ENCODE assay signal across 11 mouse cellular contexts in genomic region chr10:66901873-66902272, GRCm38 (mm10).
DNase-seq lines count a peak whose midpoint lies in the region; ATAC-seq and TF ChIP-seq lines count a peak whose summit lies in the region.
"Had no signal": no experiment of that assay in that cellular context is flagged by ENCODE, and none has a peak within 500 bp of the region (broad histone marks: within the 10 kb centered on the region; RNA-seq: fewer than 3 reads in every experiment).

No protein-coding gene starts in this region.

- no peak overlapping the region for H3K27ac ChIP-seq in left cerebral cortex, adult 2 months
- no peak overlapping the region for H3K27ac ChIP-seq in forebrain, embryonic 15.5 days (replicated peaks)
- H3K27ac ChIP-seq in limb, embryonic 12.5 days, result no peak overlapping the region
- H3K27ac ChIP-seq in neural tube, embryonic 14.5 days (ENCODE audit: low read depth, low read length), result no peak overlapping the region

- H3K4me2 ChIP-seq in forebrain, embryonic 15.5 days (replicated peaks), result peak overlapping the region; percentile 45
- H3K4me2 ChIP-seq in limb, embryonic 12.5 days, result peak overlapping the region; percentile 54
- H3K4me2 ChIP-seq in neural tube, embryonic 14.5 days (ENCODE audit: low read depth, low read length), result peak overlapping the region; percentile 45

- H3K27me3 ChIP-seq in forebrain, embryonic 15.5 days, result no peaks in the 10 kb centered on the region
- peaks cover 4% of the 10 kb centered on the region for H3K27me3 ChIP-seq in limb, embryonic 12.5 days
- no peaks in the 10 kb centered on the region for H3K27me3 ChIP-seq in neural tube, embryonic 14.5 days (ENCODE audit: control insufficient read depth, insufficient read depth, low read length)

- no peak for TF ChIP-seq CTCF in left cerebral cortex, adult 2 months (IDR thresholded peaks at IDR 0.05)

- ATAC-seq in forebrain, embryonic 15.5 days (replicated peaks), result peak; percentile 36; the same call in 1 of the 2 replicates
- no peak for ATAC-seq in limb, embryonic 12.5 days (ENCODE audit: insufficient number of reproducible peaks, insufficient read depth, low FRiP score, low TSS enrichment, low read depth)
- peak; percentile 59 for ATAC-seq in neural tube, embryonic 14.5 days (ENCODE audit: low read depth)

- H3K4me1 ChIP-seq in forebrain, embryonic 15.5 days, result peaks cover 30% of the 10 kb centered on the region
- peaks cover 18% of the 10 kb centered on the region for H3K4me1 ChIP-seq in limb, embryonic 12.5 days (replicated peaks)
- peaks cover 9% of the 10 kb centered on the region for H3K4me1 ChIP-seq in neural tube, embryonic 14.5 days (ENCODE audit: control insufficient read depth, insufficient read depth, low read length)

- H3K9ac ChIP-seq in forebrain, embryonic 15.5 days (replicated peaks), result 0 out of 2 replicates have a peak overlapping the region, but pooled peaks have one; percentile 3
- H3K9ac ChIP-seq in limb, embryonic 12.5 days (replicated peaks), result 0 out of 2 replicates have a peak overlapping the region, but pooled peaks have one; percentile 27
- H3K9ac ChIP-seq in neural tube, embryonic 14.5 days (replicated peaks; ENCODE audit: low read depth, low read length), result peak overlapping the region; percentile 28; the same call in 1 of the 2 replicates

- DNase-seq in left cerebral cortex, adult 2 months (ENCODE audit: extremely low spot score in 1 of 2, low spot score in 2 of 2), result no peak
- DNase-seq in left cerebral cortex, adult 8-10 months (ENCODE audit: low spot score in 2 of 2), result no peak
- DNase-seq in thymus, postnatal 0 days (ENCODE audit: low spot score), result no peak
- no peak for DNase-seq in urinary bladder, postnatal 14 days (ENCODE audit: low spot score)
- no peak for DNase-seq in gastrocnemius, postnatal 10 days
- DNase-seq: kidney, adult 18-20 months; thymus, postnatal 25 days had no signal

- no peaks in the 10 kb centered on the region for H3K36me3 ChIP-seq in forebrain, embryonic 15.5 days
- H3K36me3 ChIP-seq in limb, embryonic 12.5 days, result no peaks in the 10 kb centered on the region
- no peaks in the 10 kb centered on the region for H3K36me3 ChIP-seq in neural tube, embryonic 14.5 days (ENCODE audit: control insufficient read depth, insufficient read depth, low read length)

- no peaks in the 10 kb centered on the region for H3K9me3 ChIP-seq in forebrain, embryonic 15.5 days
- no peaks in the 10 kb centered on the region for H3K9me3 ChIP-seq in limb, embryonic 12.5 days
- H3K9me3 ChIP-seq in neural tube, embryonic 14.5 days (ENCODE audit: control insufficient read depth, low read length), result no peaks in the 10 kb centered on the region

- intact Hi-C loops in left cerebral cortex, adult 2 months (cut with DNase I), result loop anchor here (5.0 to 10.0 kb wide), 3 partner anchors 50 to 633 kb away; partner anchors contain the start of gene Egr2

- H3K4me3 ChIP-seq in left cerebral cortex, adult 2 months, result peak overlapping the region; percentile 23
- peak overlapping the region; percentile 23 for H3K4me3 ChIP-seq in forebrain, embryonic 15.5 days
- H3K4me3 ChIP-seq in limb, embryonic 12.5 days (replicated peaks), result peak overlapping the region; percentile 23
- 0 out of 2 replicates have a peak overlapping the region, but pooled peaks have one; percentile 5 for H3K4me3 ChIP-seq in neural tube, embryonic 14.5 days (ENCODE audit: low read depth, low read length)
- H3K4me3 ChIP-seq: myocyte had no signal

- WGBS in forebrain, embryonic 15.5 days, result 2% methylated on average over 9 of the region's 9 CpGs
- 7% methylated on average over 9 of the region's 9 CpGs for WGBS in limb, embryonic 12.5 days
- WGBS in neural tube, embryonic 14.5 days, result 2% methylated on average over 9 of the region's 9 CpGs
